Mouse (Mus musculus) kidney, postnatal 0 days (tissue): Measurements from ENCODE around the gene Btbd11. TPM values are rescaled to one million over a fixed set of nuclear protein-coding genes. Genes with fewer than 3 reads are reported as not detected.

Source experiments
- ATAC-seq: fragments of 200-750 bp; cut with Nextera tagmentation; replicated peaks from 2 replicates; pipeline ENCODE4 v1.8.0; 2017; ENCODE audit warnings: low read depth, moderate number of reproducible peaks, moderate TSS enrichment, moderate library complexity; ENCODE audit not compliant: low FRiP score
- DNase-seq: peaks from one replicate; pipeline ENCODE4 v3.0.0-alpha.2; 2016; ENCODE audit warnings: low spot score
- H3K27ac ChIP-seq: fragments of 300-500 bp; sonication (generic); 2 replicates; pipeline ENCODE4 v1.5.1; 2014; ENCODE audit warnings: mild to moderate bottlenecking
- H3K27me3 ChIP-seq: fragments of 300-500 bp; sonication (generic); 2 replicates; pipeline ENCODE4 v1.6.1; 2014; ENCODE audit warnings: low read length, mixed read lengths; ENCODE audit not compliant: insufficient read depth
- H3K36me3 ChIP-seq: fragments of 300-500 bp; sonication (generic); 2 replicates; pipeline ENCODE4 v1.6.1; 2014; ENCODE audit warnings: low read length, mixed read lengths; ENCODE audit not compliant: insufficient read depth
- H3K4me1 ChIP-seq: fragments of 300-500 bp; sonication (generic); replicated peaks from 2 replicates; pipeline ENCODE4 v1.6.1; 2014; ENCODE audit warnings: antibody characterized with exemption, low read length, mixed read lengths; ENCODE audit not compliant: insufficient read depth
- H3K4me2 ChIP-seq: fragments of 300-500 bp; sonication (generic); 2 replicates; pipeline ENCODE4 v1.6.1; 2014; ENCODE audit warnings: mild to moderate bottlenecking, low read length, moderate library complexity, mixed read lengths
- H3K4me3 ChIP-seq: fragments of 300-500 bp; sonication (generic); replicated peaks from 2 replicates; pipeline ENCODE4 v1.5.1; 2014; ENCODE audit warnings: low read depth, low read length
- H3K9ac ChIP-seq: fragments of 300-500 bp; sonication (generic); 2 replicates; pipeline ENCODE4 v1.6.1; 2014; ENCODE audit warnings: low read depth, low read length
- H3K9me3 ChIP-seq: fragments of 300-500 bp; sonication (generic); replicated peaks from 2 replicates; pipeline ENCODE4 v1.6.1; 2016; ENCODE audit warnings: low read length, inconsistent platforms, mixed read lengths
- CTCF ChIP-seq: IDR thresholded peaks from 2 replicates; pipeline ENCODE4 v1.5.1; 2016; ENCODE audit warnings: antibody characterized with exemption, low read depth, mild to moderate bottlenecking, moderate library complexity
- WGBS: fragments of 180-500 bp; shearing (Covaris S2); extraction: QIAGEN DNeasy Blood & Tissue Kit; methylation state at CpG from one replicate; pipeline ENCODE4 v1.1.7; 2014; 5-methylcytosine and 5-hydroxymethylcytosine counted together
- polyA plus RNA-seq: library from polyadenylated mRNA; unstranded; fragments of >200 nt; fragmentation: Nextera tagmentation; extraction: Ambion mirVana; gene quantifications from 2 replicates; pipeline ENCODE4 v1.2.1, GENCODE M21; 2015

The Btbd11 gene
- polyA plus RNA-seq, 1 experiment from 2014 or later: 6.7 TPM

DNA sequence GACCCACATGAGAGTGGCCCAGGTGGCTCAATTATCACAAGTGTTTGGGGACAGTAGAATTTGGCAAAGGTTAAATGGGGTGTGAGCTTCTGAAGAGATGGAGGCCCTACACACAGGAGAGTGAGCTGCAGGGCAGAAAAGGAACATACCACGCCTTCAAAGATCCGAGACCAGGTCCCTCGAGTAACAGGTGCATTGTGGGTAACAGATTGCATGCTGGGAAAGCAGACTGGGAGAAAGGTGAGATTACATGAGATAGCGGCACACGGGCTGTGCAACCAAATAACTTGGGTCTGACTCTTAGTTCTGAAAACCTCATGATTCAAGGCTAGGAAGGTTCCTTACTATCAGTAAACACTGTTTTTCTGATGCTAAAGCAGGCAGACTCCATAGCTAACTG, 209.7 kb downstream of the Btbd11 start:
- Histone ChIP-seq H3K4me2 (no peak overlapping the region), H3K9ac (no peak overlapping the region), H3K4me3 (no peak overlapping the region), H3K27me3 (no peaks in the 10 kb centered on the region), H3K27ac (no peak overlapping the region), H3K36me3 (no peaks in the 10 kb centered on the region), H3K4me1 (no peaks in the 10 kb centered on the region; the same call in 1 of the 2 replicates), H3K9me3 (no peaks in the 10 kb centered on the region)
- no peak for DNase-seq
- WGBS: 87% methylated on average over 5 of the region's 5 CpGs
- ATAC-seq: no peak
- no peak for TF ChIP-seq CTCF

DNA sequence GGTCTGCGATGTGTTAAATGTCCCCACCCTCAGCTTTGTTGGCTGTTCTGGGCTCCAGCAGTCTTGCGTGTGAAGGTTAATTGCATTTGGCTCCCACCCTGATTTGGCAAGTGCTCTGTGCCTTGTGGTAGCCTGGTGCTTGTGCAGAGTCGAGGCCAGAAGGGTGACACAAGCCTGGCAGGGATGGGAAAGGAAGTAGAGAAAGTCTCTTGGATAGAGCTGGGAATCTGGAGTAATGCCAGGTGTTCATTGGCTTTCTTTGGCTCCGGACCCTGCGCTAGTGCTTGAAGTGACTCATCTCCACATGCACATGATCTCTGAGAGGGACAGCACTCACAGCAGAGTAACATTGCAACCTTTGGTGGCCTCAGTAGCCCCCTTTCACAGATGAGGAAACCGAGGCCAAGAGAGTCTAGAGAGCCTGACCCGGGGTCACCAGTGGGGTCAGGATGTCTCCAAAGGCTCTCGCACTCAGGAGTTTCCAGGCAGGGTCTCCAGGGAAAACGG, 211.5 kb downstream of the Btbd11 start:
- Histone ChIP-seq H3K27ac (no peak overlapping the region), H3K27me3 (no peaks in the 10 kb centered on the region), H3K4me2 (peak overlapping the region; percentile 69), H3K4me3 (peak overlapping the region; percentile 37), H3K9me3 (no peaks in the 10 kb centered on the region), H3K4me1 (no peaks in the 10 kb centered on the region; the same call in 1 of the 2 replicates), H3K36me3 (no peaks in the 10 kb centered on the region), H3K9ac (no peak overlapping the region)
- no peak for TF ChIP-seq CTCF
- peak; percentile 42 for DNase-seq
- WGBS: 32% methylated on average over 9 of the region's 9 CpGs
- ATAC-seq: peak; percentile 46

DNA sequence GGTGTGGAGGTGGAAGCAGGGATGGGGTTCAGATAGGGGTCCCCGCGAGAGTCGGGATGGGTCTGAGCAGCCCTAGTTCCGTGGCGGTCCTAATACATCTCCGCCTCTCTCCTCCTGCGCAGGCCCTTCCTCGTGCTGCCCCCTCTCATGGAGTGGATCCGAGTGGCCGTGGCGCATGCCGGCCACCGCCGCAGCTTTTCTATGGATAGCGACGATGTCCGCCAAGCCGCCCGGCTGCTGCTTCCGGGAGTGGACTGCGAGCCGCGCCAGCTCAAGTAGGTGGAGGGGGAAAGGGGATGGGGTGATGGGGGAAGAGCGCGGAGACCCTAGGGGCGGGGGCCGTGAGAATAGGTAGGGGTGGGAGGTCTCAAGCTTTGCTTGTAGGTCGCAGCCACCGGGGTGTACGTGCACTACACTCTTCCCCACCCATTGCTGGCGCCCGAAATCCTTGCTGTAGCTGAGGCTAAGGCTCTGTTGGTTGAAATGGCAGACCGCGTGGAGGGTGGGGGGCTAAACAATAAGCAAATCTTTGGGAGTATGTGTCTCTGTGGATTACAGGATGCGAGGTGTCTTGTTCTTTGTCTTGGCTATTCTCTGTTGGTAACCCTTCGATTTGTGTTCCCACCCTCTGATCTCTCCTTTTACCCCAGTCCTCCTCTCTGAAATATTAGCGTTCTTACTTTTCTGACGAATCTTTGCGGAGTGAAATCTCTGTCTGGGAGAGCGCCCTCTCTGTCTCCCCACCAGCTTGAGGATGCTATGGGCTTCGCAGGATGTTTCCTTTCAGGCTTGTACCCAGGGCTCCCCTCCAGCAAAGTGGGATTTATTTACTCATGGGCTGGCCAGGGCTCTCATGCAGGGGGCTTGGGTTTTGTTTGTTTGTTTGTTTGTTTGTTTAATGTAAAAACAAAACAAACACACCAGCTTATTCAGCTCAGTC, 212.3 kb downstream of the Btbd11 start:
- 7% methylated on average over 40 of the region's 41 CpGs for WGBS
- H3K9me3 ChIP-seq: no peaks in the 10 kb centered on the region
- DNase-seq: peak; percentile 41

DNA sequence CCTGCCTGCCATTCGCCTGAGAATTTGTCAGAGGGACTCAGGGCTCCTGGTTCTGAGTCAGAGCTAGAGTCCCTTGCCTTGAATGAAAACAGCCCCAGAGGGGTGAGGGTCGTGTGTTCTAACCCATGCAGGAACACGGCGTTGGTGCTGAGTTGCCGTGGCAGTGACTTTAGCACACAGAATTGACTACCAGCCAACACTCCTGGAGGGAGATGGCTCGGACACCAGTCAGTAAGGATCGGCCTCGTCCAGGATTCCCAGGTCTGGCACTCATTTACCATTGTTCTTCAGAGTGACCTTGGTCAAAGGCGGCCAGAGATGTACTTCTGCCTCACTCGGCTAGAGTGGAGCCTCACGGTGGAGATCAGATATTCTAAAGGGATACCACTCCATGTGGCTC, 215.9 kb downstream of the Btbd11 start:
- Histone ChIP-seq H3K27ac (no peak overlapping the region), H3K9me3 (no peaks in the 10 kb centered on the region), H3K27me3 (no peaks in the 10 kb centered on the region), H3K4me1 (no peaks in the 10 kb centered on the region; the same call in 1 of the 2 replicates), H3K4me3 (no peak overlapping the region), H3K9ac (no peak overlapping the region), H3K4me2 (no peak overlapping the region), H3K36me3 (no peaks in the 10 kb centered on the region)
- ATAC-seq (no peak), DNase-seq (no peak)
- TF ChIP-seq CTCF: no peak
- WGBS: 87% methylated on average over 11 of the region's 11 CpGs

More for the DNA sequence above, 212.3 kb downstream of the Btbd11 start:
- no peaks in the 10 kb centered on the region for H3K27me3 ChIP-seq
- no peaks in the 10 kb centered on the region; the same call in 1 of the 2 replicates for H3K4me1 ChIP-seq
- TF ChIP-seq CTCF: no peak
- H3K27ac ChIP-seq: no peak overlapping the region
- H3K4me2 ChIP-seq: peak overlapping the region; percentile 69
- peak overlapping the region; percentile 37 for H3K4me3 ChIP-seq
- H3K9ac ChIP-seq: peak overlapping the region; percentile 39; the same call in 1 of the 2 replicates
- peak; percentile 62 for ATAC-seq
- no peaks in the 10 kb centered on the region for H3K36me3 ChIP-seq

DNA sequence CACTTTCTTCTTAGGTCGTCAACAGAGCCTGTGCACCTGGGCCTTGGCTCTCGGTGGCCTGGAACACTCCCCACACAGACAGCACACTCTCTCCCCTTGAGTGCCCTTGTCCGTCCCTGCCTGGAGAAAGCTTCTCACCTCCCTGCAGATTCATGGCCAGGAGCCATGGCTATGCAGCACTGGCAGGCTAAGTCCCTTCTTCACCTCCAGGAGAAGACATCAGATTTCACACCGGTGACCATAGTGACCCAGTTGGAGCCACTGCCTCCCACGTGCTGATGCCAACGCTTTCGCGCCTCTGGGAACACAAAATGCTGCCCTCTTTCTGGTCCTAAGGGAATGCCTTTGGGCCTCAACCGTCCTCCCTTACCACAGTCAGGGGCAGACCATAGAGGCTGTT, 217.9 kb downstream of the Btbd11 start:
- H3K4me3 ChIP-seq: no peak overlapping the region
- no peak overlapping the region for H3K27ac ChIP-seq
- no peak overlapping the region for H3K4me2 ChIP-seq
- H3K9me3 ChIP-seq: no peaks in the 10 kb centered on the region
- no peak overlapping the region for H3K9ac ChIP-seq
- H3K36me3 ChIP-seq: no peaks in the 10 kb centered on the region
- ATAC-seq: no peak
- no peak for TF ChIP-seq CTCF
- H3K4me1 ChIP-seq: no peaks in the 10 kb centered on the region
- no peak for DNase-seq
- WGBS: 38% methylated on average over 9 of the region's 9 CpGs
- H3K27me3 ChIP-seq: no peaks in the 10 kb centered on the region

DNA sequence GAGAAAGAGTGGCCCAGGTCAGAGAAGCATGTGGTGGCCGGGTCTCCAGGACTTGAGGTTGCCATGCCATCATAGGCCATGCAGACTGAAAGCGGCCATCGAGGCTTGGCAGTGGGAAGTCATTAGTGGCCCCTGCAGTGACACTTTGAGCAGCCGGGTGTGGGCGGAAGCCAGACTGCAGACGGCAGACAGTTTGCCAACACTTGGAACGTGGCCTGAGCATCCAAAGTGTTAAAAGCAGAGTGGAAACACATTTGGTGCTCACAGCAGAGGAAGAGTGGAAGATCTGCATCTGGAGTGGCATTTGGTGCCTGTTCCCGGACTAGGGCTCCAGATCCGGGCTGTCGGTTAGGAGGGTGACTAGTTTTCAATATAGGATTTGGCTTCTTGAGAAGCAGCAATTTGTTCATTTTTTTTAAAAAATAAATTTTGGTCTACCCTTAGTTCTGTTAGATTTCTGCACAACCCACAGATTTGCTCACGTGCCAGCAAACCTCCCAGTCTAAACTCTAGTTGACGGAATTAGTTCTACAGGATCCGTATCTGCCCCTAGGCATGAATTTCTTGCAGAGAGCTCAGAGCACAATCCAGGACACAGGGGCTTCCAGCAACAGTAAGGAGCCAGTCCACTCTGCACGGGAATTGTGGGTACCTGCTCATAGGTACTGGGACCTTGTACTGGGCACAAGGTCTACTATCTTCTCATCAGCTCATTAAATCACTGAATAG, 222.1 kb downstream of the Btbd11 start:
- WGBS: 78% methylated on average over 14 of the region's 14 CpGs

More for the DNA sequence above, 222.1 kb downstream of the Btbd11 start:
- no peak for ATAC-seq
- H3K27ac ChIP-seq: no peak overlapping the region
- no peak overlapping the region for H3K9ac ChIP-seq
- no peak overlapping the region for H3K4me2 ChIP-seq
- DNase-seq: no peak
- no peak overlapping the region for H3K4me3 ChIP-seq
- H3K27me3 ChIP-seq: no peaks in the 10 kb centered on the region
- H3K9me3 ChIP-seq: no peaks in the 10 kb centered on the region
- H3K4me1 ChIP-seq: no peaks in the 10 kb centered on the region
- no peaks in the 10 kb centered on the region for H3K36me3 ChIP-seq
- TF ChIP-seq CTCF: no peak
